Mouse (Mus musculus): Measurements from ENCODE around the gene Chic1.

Gene Chic1

GRCm38 (mm10) chrX:103432293-103432692 is 76.0 kb downstream of the Chic1 start:
- no peak for DNase-seq (ENCODE audit: low spot score in 2 of 2)

- DNase-seq (ENCODE audit: low spot score in 2 of 2) = no peak
Observed at GRCm38 (mm10) chrX:103438023-103438422, 81.7 kb downstream of the Chic1 start.

- DNase-seq (ENCODE audit: low spot score in 2 of 2) = peak in 1 of 2 experiments; percentile 8
Observed at GRCm38 (mm10) chrX:103440803-103441202, 84.5 kb downstream of the Chic1 start.

GRCm38 (mm10) chrX:103443755-103444154 is 87.5 kb downstream of the Chic1 start:
- DNase-seq (ENCODE audit: low spot score in 2 of 2) = peak in 1 of 2 experiments; percentile 14

Data from cerebellum, postnatal 4 days (tissue).